Mouse (Mus musculus) CH12.LX (cell line): ENCODE data around the gene Hoxc8.

ENCODE experiments used
- CHD2 ChIP-seq: IDR thresholded peaks from 2 replicates; pipeline ENCODE4 v1.6.1; 2011; ENCODE audit warnings: low read length, improper control_type of control experiment
- CTCF ChIP-seq, 2 experiments: IDR thresholded peaks in 1 of 2; conservative IDR thresholded peaks in 1 of 2; 2 replicates each; pipeline ENCODE4 v1.5.1; 2011 to 2012; ENCODE audit warnings: low read depth in 2 of 2, low read length in 2 of 2, improper control_type of control experiment in 1 of 2, inconsistent platforms in 1 of 2, mild to moderate bottlenecking in 1 of 2, moderate library complexity in 1 of 2
- EP300 ChIP-seq: IDR thresholded peaks from 2 replicates; pipeline ENCODE4 v1.6.1; 2011; ENCODE audit warnings: low read length, improper control_type of control experiment
- KAT2A ChIP-seq: IDR thresholded peaks from 2 replicates; pipeline ENCODE4 v1.6.1; 2012; ENCODE audit warnings: low read length, improper control_type of control experiment, inconsistent platforms; ENCODE audit not compliant: insufficient replicate concordance
- MAFK ChIP-seq: IDR thresholded peaks from 2 replicates; pipeline ENCODE4 v1.6.1; 2011; ENCODE audit warnings: low read length, improper control_type of control experiment; ENCODE audit not compliant: insufficient replicate concordance
- MAX ChIP-seq: IDR thresholded peaks from 2 replicates; pipeline ENCODE4 v1.6.1; 2011; ENCODE audit warnings: low read length, improper control_type of control experiment
- POLR2A ChIP-seq: IDR thresholded peaks from 2 replicates; pipeline ENCODE4 v1.6.1; 2011; ENCODE audit warnings: low read depth, mild to moderate bottlenecking, improper control_type of control experiment, low read length
- RCOR1 ChIP-seq: conservative IDR thresholded peaks from 2 replicates; pipeline ENCODE4 v1.6.1; 2012; ENCODE audit warnings: low read depth, mild to moderate bottlenecking, inconsistent platforms, low read length, improper control_type of control experiment
- SIN3A ChIP-seq: IDR thresholded peaks from 2 replicates; pipeline ENCODE4 v1.6.1; 2012; ENCODE audit warnings: low read length, improper control_type of control experiment, inconsistent platforms
- TCF12 ChIP-seq: IDR thresholded peaks from 2 replicates; pipeline ENCODE4 v1.6.1; 2014; ENCODE audit warnings: low read depth, mild to moderate bottlenecking, inconsistent platforms, low read length, improper control_type of control experiment

GRCm38 (mm10) chr15:102961728-102962127 is 28.7 kb upstream of the Hoxc8 start:
- TF ChIP-seq CTCF (conservative IDR thresholded peaks at IDR 0.05 in 1 of 2, IDR thresholded peaks at IDR 0.05 in 1 of 2; ENCODE audit: low read depth in 2 of 2, low read length in 2 of 2) = no peak
- TF ChIP-seq RCOR1 = no peak
- no peak for TF ChIP-seq SIN3A
- no peak for TF ChIP-seq POLR2A
- TF ChIP-seq KAT2A = no peak
- TF ChIP-seq EP300 = no peak
- no peak for TF ChIP-seq CHD2
- TF ChIP-seq TCF12 = no peak
- TF ChIP-seq MAFK = no peak
- TF ChIP-seq MAX = no peak
